Mouse (Mus musculus): Measurements from ENCODE around the gene Gm6763.
"Not testable (repeated sequence)": the region's sequence is repeated elsewhere in the genome, so short reads cannot be mapped to it uniquely, and the experiment has no call there.

Gm6763 gene

GRCm38 (mm10) chr10:104151197-104151596, at the start of gene Gm6763:
TSS of gene Gm6763 (plus strand) at chr10:104151497.
- DNase-seq (ENCODE audit: low read depth, low spot score) = not testable (repeated sequence)

- no peak for DNase-seq (ENCODE audit: low read depth, low spot score)
These were observed 41.3 kb upstream of the Gm6763 start for GRCm38 (mm10) chr10:104110044-104110443.

- DNase-seq (ENCODE audit: low read depth, low spot score) = no peak
These were observed 33.0 kb upstream of the Gm6763 start for GRCm38 (mm10) chr10:104118312-104118711.

GRCm38 (mm10) chr10:104142687-104143086, 8.6 kb upstream of the Gm6763 start, which contains the start of gene Gm21293:
TSS of gene Gm21293 (plus strand) at chr10:104142987.
- DNase-seq (ENCODE audit: low read depth, low spot score) = not testable (repeated sequence)

- not testable (repeated sequence) for DNase-seq (ENCODE audit: low read depth, low spot score)
These were observed 8.4 kb downstream of the Gm6763 start, which contains the start of gene Gm8764 for GRCm38 (mm10) chr10:104159706-104160105. TSS of gene Gm8764 (plus strand) at chr10:104160006.

- not testable (repeated sequence) for DNase-seq (ENCODE audit: low read depth, low spot score)
These were observed 16.9 kb downstream of the Gm6763 start, which contains the start of gene Gm21304 for GRCm38 (mm10) chr10:104168215-104168614. TSS of gene Gm21304 (plus strand) at chr10:104168515.

- not testable (repeated sequence) for DNase-seq (ENCODE audit: low read depth, low spot score)
These were observed 25.4 kb downstream of the Gm6763 start, which contains the start of gene Gm21312 for GRCm38 (mm10) chr10:104176724-104177123. TSS of gene Gm21312 (plus strand) at chr10:104177024.

GRCm38 (mm10) chr10:104185233-104185632, 33.9 kb downstream of the Gm6763 start, which contains the start of gene Gm20765:
TSS of gene Gm20765 (plus strand) at chr10:104185533.
- DNase-seq (ENCODE audit: low read depth, low spot score) = not testable (repeated sequence)

GRCm38 (mm10) chr10:104193742-104194141, 42.4 kb downstream of the Gm6763 start, which contains the start of gene Gm4340:
TSS of gene Gm4340 (plus strand) at chr10:104194042.
- not testable (repeated sequence) for DNase-seq (ENCODE audit: low read depth, low spot score)

Data from WW6 (cell line).